Mouse (Mus musculus): ENCODE data around the gene Prmt7.

DNA sequence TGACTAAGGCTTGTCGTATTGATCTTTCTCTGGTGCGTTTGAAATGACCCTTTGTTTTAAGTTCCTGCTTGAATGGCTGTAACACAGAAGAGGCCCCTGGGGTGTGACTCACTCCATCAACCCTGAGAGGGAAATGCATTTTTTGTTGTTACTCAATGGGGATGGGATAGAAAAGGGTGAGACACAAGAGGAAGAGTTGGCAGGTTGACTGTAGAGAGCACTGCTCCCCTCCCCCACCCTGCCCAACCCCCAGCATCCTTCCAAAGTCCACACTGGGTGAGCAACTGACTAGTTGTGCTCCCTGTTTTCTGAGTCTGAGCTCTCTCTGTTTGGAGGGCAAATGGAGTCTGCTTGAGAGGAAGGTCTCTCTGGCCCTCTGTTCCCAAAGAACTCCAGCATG, 76.7 kb downstream of the Prmt7 start:
- TF ChIP-seq POLR2A (IDR thresholded peaks at IDR 0.05; ENCODE audit: extremely low read depth, insufficient read depth, low read length) (no peak), CTCF (IDR thresholded peaks at IDR 0.05; ENCODE audit: low read depth, low read length) (no peak)
